Mouse (Mus musculus) G1E (cell line): ENCODE data around the gene Gpr83.

ENCODE experiments used
- CTCF ChIP-seq: IDR thresholded peaks from 2 replicates; pipeline ENCODE4 v1.5.1; 2012; ENCODE audit warnings: low read depth, low read length, inconsistent platforms, mixed read lengths
- GATA1 ChIP-seq: IDR thresholded peaks from 2 replicates; pipeline ENCODE4 v1.6.1; 2012; ENCODE audit warnings: borderline replicate concordance, low read length, inconsistent platforms, mixed read lengths
- GATA2 ChIP-seq: IDR thresholded peaks from 2 replicates; pipeline ENCODE4 v1.6.1; 2012; ENCODE audit warnings: low read depth, low read length, inconsistent platforms, borderline replicate concordance
- POLR2AphosphoS5 ChIP-seq: IDR thresholded peaks from 2 replicates; pipeline ENCODE4 v1.6.1; 2012; ENCODE audit warnings: low read depth, low read length, inconsistent platforms; ENCODE audit not compliant: insufficient replicate concordance
- TAL1 ChIP-seq: conservative IDR thresholded peaks from 2 replicates; pipeline ENCODE4 v1.6.1; 2012; ENCODE audit warnings: low read depth, low read length, inconsistent platforms, mixed read lengths

DNA sequence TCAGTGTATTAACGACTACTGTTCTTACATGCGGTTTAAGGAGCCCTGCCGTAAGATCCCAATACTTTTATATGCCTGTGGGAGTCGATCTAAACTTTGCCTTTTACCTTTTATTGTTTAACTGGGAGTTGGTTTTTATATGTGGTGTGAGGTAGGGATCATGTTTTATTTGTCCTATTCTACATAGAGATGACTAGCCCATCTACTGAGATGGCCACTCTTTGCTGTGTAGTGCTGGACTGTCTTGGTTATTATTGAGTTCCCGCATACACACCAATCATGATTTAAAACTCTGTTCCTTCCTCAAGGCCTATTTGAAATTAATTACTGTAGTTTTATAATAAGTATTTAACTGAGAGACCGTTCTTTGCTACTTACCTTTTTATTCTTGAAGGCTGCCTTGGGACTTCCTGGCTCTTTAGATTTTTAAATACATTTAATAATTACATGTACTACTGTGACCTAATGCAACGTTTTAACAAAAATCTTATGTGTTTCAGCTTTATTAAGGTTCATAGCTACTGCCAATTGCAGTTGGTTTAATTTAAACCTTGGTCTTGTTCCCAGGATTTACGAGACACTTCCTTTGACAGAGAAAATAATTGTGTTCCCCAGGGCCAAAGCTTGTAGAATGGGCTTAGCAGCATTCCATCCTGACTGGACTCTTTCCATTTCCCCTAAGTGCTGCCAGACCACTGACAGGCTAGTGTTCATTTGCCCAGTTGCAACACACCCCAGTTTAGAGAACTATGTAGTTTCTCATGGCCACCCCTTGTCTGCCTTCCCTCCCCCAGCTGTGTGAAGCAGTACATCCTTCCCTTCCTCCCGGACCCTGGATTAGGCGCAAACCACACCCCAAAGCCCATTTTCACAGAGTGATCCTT lies 17.9 kb upstream of the Gpr83 start:
- TF ChIP-seq CTCF (no peak), TAL1 (no peak), GATA1 (no peak), POLR2AphosphoS5 (no peak), GATA2 (no peak)
